Mouse (Mus musculus): ENCODE data around the gene AW549877.

DNA sequence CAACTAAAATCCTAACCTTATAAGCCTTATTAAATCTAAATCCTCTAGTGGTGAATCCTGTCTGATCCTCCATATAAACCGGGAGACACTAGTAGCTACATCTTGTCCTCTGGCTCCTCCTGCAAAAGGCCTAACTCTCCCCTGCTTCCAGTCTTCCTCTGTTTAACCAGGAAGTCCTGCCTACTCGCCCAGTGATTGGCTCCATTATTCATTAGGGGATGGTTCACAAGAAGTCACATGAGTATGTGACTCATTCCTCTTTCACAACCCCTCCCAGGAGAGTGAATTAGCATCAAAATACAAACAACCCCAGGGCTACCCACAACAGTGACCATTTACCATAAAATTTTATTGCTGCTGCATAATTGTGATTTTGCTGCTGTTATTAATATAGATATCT, 3.6 kb upstream of the AW549877 start:
- TF ChIP-seq CTCF (IDR thresholded peaks at IDR 0.05; ENCODE audit: low read depth, low read length) = no peak
- no peak for TF ChIP-seq POLR2A (IDR thresholded peaks at IDR 0.05; ENCODE audit: extremely low read depth, insufficient read depth, low read length)
